Mouse (Mus musculus): Measurements from ENCODE around the gene Tbc1d19. TPM values are rescaled to one million over a fixed set of nuclear protein-coding genes. Genes with fewer than 3 reads are reported as not detected.

The Tbc1d19 gene
- polyA plus RNA-seq, 1 experiment from 2014 or later, result 51.1 TPM

GRCm38 (mm10) chr5:53943321-53943857 lies 134.0 kb downstream of the Tbc1d19 start:
- Histone ChIP-seq H3K4me3 (no peak overlapping the region), H3K4me1 (replicated peaks) (0 out of 2 replicates have a peak, but pooled peaks cover 6% of the 10 kb centered on the region), H3K27ac (no peak overlapping the region), H3K27me3 (ENCODE audit: insufficient read depth, poor library complexity, severe bottlenecking) (no peaks in the 10 kb centered on the region), H3K9me3 (no peaks in the 10 kb centered on the region), H3K36me3 (no peaks in the 10 kb centered on the region)
- DNase-seq (ENCODE audit: low spot score), result no peak
- WGBS, result 84% methylated on average over 11 of the region's 11 CpGs

GRCm38 (mm10) chr5:53946747-53947146 lies 137.3 kb downstream of the Tbc1d19 start:
- DNase-seq (ENCODE audit: low spot score), result no peak
- Histone ChIP-seq H3K27me3 (ENCODE audit: insufficient read depth, poor library complexity, severe bottlenecking) (no peaks in the 10 kb centered on the region), H3K4me1 (replicated peaks) (0 out of 2 replicates have a peak, but pooled peaks cover under 1% of the 10 kb centered on the region), H3K27ac (no peak overlapping the region), H3K4me3 (no peak overlapping the region), H3K36me3 (no peaks in the 10 kb centered on the region), H3K9me3 (no peaks in the 10 kb centered on the region)
- WGBS, result 95% methylated on average over 8 of the region's 8 CpGs

- WGBS, result 66% methylated on average over 9 of the region's 9 CpGs
- Histone ChIP-seq H3K27me3 (ENCODE audit: insufficient read depth, poor library complexity, severe bottlenecking) (no peaks in the 10 kb centered on the region), H3K9me3 (no peaks in the 10 kb centered on the region), H3K36me3 (no peaks in the 10 kb centered on the region), H3K4me1 (replicated peaks) (no peaks in the 10 kb centered on the region), H3K27ac (no peak overlapping the region), H3K4me3 (no peak overlapping the region)
- no peak for DNase-seq (ENCODE audit: low spot score)
Measured at GRCm38 (mm10) chr5:53947549-53948183, 138.3 kb downstream of the Tbc1d19 start.

GRCm38 (mm10) chr5:53948606-53949266 lies 139.3 kb downstream of the Tbc1d19 start:
- Histone ChIP-seq H3K9me3 (no peaks in the 10 kb centered on the region), H3K36me3 (no peaks in the 10 kb centered on the region), H3K27ac (no peak overlapping the region), H3K27me3 (ENCODE audit: insufficient read depth, poor library complexity, severe bottlenecking) (no peaks in the 10 kb centered on the region), H3K4me3 (no peak overlapping the region), H3K4me1 (replicated peaks) (no peaks in the 10 kb centered on the region)
- DNase-seq (ENCODE audit: low spot score), result no peak
- 85% methylated on average over 8 of the region's 8 CpGs for WGBS

- 67% methylated on average over 7 of the region's 7 CpGs for WGBS
- no peaks in the 10 kb centered on the region for H3K9me3 ChIP-seq
- no peak overlapping the region for H3K27ac ChIP-seq
- no peak overlapping the region for H3K4me3 ChIP-seq
- no peaks in the 10 kb centered on the region for H3K36me3 ChIP-seq
- DNase-seq (ENCODE audit: low spot score), result no peak
- H3K27me3 ChIP-seq (ENCODE audit: insufficient read depth, poor library complexity, severe bottlenecking), result no peaks in the 10 kb centered on the region
- H3K4me1 ChIP-seq (replicated peaks), result no peaks in the 10 kb centered on the region
Measured at GRCm38 (mm10) chr5:53950189-53950588, 140.8 kb downstream of the Tbc1d19 start.

- DNase-seq (ENCODE audit: low spot score), result no peak
- Histone ChIP-seq H3K4me1 (replicated peaks) (no peaks in the 10 kb centered on the region; the same call in 1 of the 2 replicates), H3K9me3 (no peaks in the 10 kb centered on the region), H3K4me3 (no peak overlapping the region), H3K27ac (no peak overlapping the region), H3K27me3 (ENCODE audit: insufficient read depth, poor library complexity, severe bottlenecking) (no peaks in the 10 kb centered on the region), H3K36me3 (no peaks in the 10 kb centered on the region)
Measured at GRCm38 (mm10) chr5:53953216-53953615, 143.8 kb downstream of the Tbc1d19 start.

Other genes with a start within 250 kb of the Tbc1d19 start
- gene Cckar, start 101.9 kb upstream of the Tbc1d19 start, polyA plus RNA-seq (2016; fragmentation: Nextera tagmentation; extraction: Ambion mirVana), result 0.84 and 1.2 TPM in 2 replicates
- gene Stim2, start 188.9 kb downstream of the Tbc1d19 start, polyA plus RNA-seq (2016; fragmentation: Nextera tagmentation; extraction: Ambion mirVana), result 13.9 and 14.7 TPM in 2 replicates